Mouse (Mus musculus) adrenal gland, postnatal 36 days (tissue): ENCODE results near the gene Gpr50. TPM values are rescaled to one million over a fixed set of nuclear protein-coding genes. Genes with fewer than 3 reads are reported as not detected.

Source experiments
- DNase-seq, 2 experiments: peaks; one replicate each; pipeline ENCODE4 v3.0.0; 2021; ENCODE audit warnings: mixed read lengths in 1 of 2
- long read RNA-seq, 2 experiments: library from polyadenylated mRNA; stranded (forward); transcript quantifications; one replicate each; pipeline ENCODE4 v2.0.0; 2021; ENCODE audit warnings: borderline sequencing depth in 2 of 2
- total RNA-seq, 2 experiments: library from RNA; stranded (reverse); gene quantifications; 2 replicates each; pipeline ENCODE4 v1.2.3; 2021

The Gpr50 gene
- not detected for total RNA-seq
- long read RNA-seq, experiment 1, result 0 reads
- long read RNA-seq, experiment 2, result 0 reads

DNA sequence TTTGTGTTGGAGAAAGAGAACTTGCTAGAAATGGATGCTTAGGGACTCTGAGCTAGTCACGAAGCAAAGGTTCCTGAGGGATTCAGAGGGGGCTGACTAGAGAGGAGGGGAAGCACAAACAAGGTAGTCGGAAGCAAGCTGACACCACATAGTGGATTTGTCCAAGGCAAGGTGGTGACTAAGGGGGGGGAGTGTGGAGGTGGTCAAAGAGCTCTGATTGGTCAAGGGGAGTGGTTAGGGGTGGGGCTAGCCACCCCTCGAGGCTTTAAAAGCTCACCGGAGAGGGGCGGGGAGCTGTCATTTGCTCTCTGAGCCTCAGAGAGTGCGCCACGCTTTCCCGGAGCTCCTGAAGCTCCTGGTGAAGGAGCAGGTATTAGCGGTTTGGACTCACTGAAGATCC is at the start of gene Gpr50:
Gene Gpr50, plus strand, starts transcription at position 294 of the 400 bp plus-strand sequence.
- no peak for DNase-seq

- DNase-seq, result no peak
Observed at GRCm38 (mm10) chrX:71622286-71622685, 41.2 kb upstream of the Gpr50 start.

DNA sequence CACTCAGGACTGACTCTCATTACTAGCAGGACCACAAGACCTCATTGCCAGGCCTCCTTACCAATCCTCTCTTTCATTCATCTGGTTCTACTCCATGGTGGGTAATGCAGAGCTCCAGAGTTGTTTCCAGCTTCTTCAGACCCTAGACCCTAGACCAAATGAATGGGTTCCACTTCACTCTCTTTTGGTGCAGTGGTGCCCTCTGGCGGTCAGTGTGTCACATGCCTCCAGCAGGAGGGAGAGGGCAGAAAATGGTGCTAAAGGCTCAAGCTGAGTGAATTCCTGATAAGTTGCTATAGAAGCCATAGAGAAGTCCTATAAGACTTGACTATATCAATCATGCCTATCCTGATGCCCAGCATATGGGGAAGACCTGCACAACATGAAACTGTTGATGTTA is 39.6 kb upstream of the Gpr50 start:
- DNase-seq, result peak; percentile 59 to 64

DNA sequence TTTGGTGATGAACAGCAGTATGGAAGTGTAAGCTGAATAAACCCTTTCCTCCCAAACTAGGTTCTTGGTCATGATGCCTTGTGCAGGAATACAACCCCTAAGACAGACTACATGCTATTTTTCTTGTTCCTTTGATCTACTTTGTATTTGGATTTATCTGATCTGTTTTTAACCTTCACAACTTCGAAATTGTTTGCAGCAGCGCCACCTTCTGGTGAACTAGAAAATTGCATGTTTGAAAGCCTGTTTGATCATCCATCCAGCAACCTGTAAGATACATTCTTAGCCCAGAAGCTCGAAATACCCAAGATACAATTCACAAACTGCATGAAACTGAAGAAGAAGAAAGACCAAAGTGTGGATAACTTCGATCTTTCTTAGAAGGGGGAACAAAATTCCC is 35.2 kb upstream of the Gpr50 start:
- peak; percentile 38 to 56 for DNase-seq

DNA sequence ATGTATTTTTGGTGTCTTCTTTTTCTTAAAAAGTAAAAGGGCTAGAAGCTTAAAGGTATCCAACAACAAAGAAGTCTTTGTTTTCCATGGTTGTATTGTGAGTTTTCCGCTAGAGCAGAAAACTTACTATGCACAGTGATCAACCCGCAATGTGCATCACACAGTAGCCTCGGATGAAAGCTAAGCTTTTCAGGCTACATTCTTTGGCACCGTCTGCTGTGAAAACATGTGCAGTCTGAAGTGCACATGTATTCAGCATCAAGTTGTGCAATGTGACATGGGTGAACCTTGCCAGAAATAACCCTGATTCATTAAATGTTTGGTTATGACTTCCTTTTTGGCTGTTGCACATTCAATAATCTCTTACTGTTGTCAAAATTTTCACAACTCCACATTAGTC is 32.8 kb upstream of the Gpr50 start:
- DNase-seq, result no peak

DNA sequence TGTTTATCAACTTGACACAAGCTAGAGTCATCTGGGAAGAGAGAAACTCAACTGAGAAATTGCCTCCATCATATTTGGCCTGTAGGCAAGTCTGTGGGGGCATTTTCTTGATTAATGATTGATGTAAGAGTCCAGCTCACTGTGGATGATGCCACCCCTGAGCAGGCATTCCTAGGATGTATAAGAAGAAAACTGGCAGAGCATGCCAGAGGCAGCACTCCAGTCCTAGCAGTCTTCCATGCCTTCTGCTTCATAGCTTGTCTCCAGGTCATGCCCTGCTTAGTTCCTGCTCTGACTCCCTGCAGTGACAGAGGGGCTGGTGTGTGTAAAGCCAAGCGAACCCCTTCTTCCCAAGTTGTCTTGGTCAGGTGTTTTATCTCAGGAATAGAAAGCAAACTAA is 32.3 kb upstream of the Gpr50 start:
- DNase-seq, result no peak

- peak; percentile 42 to 46 for DNase-seq
Observed at GRCm38 (mm10) chrX:71647958-71648357, 15.5 kb upstream of the Gpr50 start.

DNA sequence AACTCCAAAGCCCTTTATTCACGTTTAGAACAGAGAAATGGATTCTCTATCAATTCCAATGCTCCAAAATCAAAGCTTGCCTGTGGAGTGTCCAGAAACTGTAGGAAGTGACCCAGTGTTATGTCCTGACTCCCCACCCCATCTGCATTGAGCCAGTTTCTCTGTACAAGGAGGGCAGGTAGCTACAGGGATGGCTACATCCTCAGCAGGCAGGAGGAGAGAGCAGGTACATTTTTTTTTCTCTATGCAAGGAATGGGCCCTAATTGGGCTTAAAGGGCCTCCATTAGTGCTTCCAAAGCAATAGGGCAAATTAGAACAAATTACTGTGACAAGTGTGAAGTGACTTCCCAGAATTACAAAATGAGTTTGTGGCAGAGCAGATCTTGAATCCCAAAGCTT is 15.0 kb upstream of the Gpr50 start:
- no peak for DNase-seq

- DNase-seq, result peak; percentile 10 to 14
Observed at GRCm38 (mm10) chrX:71648848-71649454, 14.5 kb upstream of the Gpr50 start.

DNA sequence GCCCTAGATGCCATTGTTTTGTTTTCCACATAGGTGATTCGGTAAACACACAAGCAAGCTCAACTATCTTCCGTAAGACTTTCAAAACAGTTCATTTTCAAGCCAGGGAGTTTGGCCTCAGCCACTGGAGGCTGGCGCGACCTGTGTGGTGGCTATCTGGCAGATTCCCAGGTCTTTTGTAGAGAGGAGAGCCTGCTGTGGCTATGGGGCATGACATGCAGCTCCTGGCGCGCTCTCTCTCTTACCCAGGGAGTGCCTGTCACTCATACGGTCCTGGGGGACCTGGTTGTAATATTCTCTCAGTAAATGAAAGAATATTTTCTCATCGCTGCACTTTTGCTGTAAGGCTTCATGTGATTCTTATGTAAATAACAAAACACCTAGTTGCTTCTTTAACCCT is 13.5 kb upstream of the Gpr50 start:
- peak in 1 of 2 experiments; percentile 13 for DNase-seq

DNA sequence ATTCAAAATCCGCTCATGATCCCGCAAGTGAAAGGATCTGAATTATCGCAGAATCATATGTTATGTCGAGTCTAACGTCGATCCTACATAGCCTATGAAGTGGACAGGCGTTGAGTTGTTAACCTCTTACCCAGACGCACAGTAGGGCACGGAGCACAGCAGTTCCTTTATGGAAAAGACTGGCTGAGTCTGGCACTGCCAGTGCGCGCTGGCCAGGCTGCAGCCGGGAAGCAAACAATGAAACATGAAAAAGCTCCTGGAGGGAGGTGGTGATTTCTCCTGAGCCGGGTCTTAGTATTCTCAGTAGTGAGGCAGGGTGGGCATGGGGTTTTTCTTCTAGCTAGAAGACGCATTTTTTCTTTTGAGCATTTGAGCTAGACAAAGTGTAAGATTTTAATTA is 1.7 kb upstream of the Gpr50 start:
- no peak for DNase-seq

DNA sequence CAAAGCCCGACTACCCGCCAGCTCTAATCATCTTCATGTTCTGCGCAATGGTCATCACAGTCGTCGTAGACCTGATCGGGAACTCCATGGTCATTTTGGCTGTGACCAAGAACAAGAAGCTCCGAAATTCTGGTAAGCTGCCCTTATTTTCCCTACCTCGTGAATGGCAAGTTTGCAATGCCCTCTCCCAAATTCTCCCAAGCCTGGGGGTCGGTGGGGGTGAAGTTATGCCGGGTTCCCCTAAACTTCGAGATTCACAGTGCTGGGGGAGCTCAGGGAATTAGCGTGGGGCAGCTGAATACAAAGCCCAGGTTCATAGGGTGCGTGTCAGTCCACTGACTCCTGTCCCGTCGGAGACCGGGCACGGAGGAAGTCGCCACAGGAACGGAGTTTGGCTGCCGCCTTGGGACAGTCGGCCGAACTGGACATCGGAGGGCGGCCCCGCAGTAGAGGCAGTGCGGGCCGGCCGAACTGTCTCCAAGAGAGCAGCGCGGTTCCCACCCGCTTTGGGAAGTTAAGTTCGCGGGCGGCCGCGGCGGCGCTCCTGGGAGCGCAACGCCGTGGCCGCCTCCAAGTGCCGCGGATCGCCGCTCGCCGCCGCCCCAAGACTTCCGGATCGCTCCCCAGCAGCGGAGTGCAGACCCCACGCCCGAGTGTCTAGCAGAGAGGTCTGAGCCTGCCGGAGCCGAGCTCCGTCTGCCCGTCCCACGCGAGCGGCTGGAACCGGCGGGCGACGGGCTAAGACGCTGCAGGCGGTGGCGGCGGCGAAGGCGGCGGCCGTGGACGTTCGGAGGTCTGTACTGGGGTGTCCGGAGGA is 612 bp downstream of the Gpr50 start:
- DNase-seq, result peak in 1 of 2 experiments; percentile 22

GRCm38 (mm10) chrX:71664688-71665026 is 1.2 kb downstream of the Gpr50 start:
- DNase-seq, result no peak

- no peak for DNase-seq
Observed at GRCm38 (mm10) chrX:71670254-71670653, 6.8 kb downstream of the Gpr50 start.

DNA sequence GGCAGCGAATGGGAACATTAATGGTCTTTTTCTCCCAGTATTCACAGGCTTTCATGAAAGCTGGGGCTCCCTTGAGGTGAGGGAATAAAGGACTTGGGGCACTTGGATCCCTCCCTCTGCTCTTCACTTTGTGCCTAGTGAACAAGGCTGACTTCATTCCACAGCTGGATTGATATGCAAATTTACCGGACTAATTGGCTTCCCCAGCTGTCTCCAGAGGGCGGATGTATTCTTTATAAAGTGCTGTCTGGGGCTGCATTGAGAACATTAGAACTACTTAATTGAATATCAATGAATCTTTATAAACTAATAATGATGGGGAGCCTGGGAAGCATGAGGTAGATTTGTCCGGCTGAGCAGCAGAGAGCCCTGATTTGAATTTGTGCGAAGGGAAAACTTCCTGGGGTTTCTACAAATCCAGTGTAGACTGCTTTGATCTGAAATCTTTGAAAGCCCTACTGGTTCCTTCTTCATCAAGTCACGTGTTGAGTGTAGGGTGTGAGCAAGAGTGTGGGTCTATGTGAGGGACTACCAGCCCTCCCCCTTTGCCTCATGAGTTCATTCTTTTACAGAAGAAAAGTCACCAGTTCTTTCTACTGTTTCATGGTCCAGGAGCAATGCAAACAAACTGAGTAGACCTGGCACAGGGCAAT is 37.5 kb downstream of the Gpr50 start:
- no peak for DNase-seq

Other genes with a start within 250 kb of the Gpr50 start
- 10 to 100 TPM; 84.0 to 93.2 TPM for gene Cd99l2, start 170.8 kb upstream of the Gpr50 start, total RNA-seq
- 100 to 1,000 TPM; 168 to 216 TPM for gene Hmgb3, start 107.7 kb upstream of the Gpr50 start, total RNA-seq
- gene Vma21, start 152.3 kb downstream of the Gpr50 start, total RNA-seq, result 10 to 100 TPM; 48.3 to 52.4 TPM